Mouse (Mus musculus) MEL (cell line): ENCODE measurements around the gene Ctdsp1.

Source experiments
- CTCF ChIP-seq, 3 experiments: IDR thresholded peaks in 2 of 3; conservative IDR thresholded peaks in 1 of 3; 2 replicates each; pipeline ENCODE4 v1.5.1; 2011 to 2012; ENCODE audit warnings: low read length in 3 of 3, low read depth in 2 of 3, mild to moderate bottlenecking in 2 of 3, improper control_type of control experiment in 1 of 3, inconsistent platforms in 1 of 3, mixed read lengths in 1 of 3, moderate library complexity in 1 of 3; ENCODE audit not compliant: control insufficient read depth in 1 of 3, insufficient read depth in 1 of 3, poor library complexity in 1 of 3, severe bottlenecking in 1 of 3
- E2F4 ChIP-seq: IDR thresholded peaks from 2 replicates; pipeline ENCODE4 v1.6.1; 2011; ENCODE audit warnings: low read depth, low read length, improper control_type of control experiment, borderline replicate concordance
- MAX ChIP-seq: IDR thresholded peaks from 2 replicates; pipeline ENCODE4 v1.6.1; 2011; ENCODE audit warnings: low read length, improper control_type of control experiment
- RCOR1 ChIP-seq: IDR thresholded peaks from 2 replicates; pipeline ENCODE4 v1.6.1; 2012; ENCODE audit warnings: low read depth, mild to moderate bottlenecking, inconsistent platforms, low read length, improper control_type of control experiment
- TCF12 ChIP-seq: IDR thresholded peaks from 2 replicates; pipeline ENCODE4 v1.6.1; 2014; ENCODE audit warnings: low read depth, mild to moderate bottlenecking, inconsistent platforms, low read length, improper control_type of control experiment, moderate library complexity

DNA sequence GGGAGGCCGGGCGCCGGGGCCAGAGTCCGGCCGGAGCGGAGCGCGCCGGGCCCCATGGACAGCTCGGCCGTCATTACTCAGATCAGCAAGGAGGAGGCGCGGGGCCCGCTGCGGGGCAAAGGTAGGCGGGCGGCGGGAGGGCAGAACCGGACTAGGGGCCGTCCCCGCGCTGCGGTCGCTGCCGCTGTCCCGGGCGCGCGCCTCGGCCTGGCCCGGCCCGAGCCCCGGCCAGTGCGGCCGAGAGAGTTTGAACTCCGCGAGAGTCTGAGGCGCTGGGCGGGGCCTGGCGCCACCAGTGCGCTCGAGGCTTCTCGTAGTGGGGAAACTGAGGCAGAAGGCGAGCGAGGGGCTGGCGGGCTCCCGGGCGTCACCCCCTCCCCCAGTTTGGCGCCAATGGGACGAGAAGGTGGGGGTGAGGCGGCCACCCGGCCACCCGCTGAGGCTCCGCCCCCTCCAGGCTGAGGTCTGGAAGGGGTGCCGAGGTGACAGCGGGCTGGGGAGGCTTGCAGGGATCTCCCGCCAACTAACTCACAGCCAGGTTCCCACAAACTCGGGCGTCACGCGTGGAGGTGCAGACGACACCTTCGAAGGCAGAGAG lies 634 bp downstream of the Ctdsp1 start:
- TF ChIP-seq CTCF (IDR thresholded peaks at IDR 0.05 in 2 of 3, conservative IDR thresholded peaks at IDR 0.05 in 1 of 3; ENCODE audit: control insufficient read depth in 1 of 3, insufficient read depth in 1 of 3, low read depth in 2 of 3, low read length in 3 of 3, poor library complexity in 1 of 3, severe bottlenecking in 1 of 3) (no peak), RCOR1 (no peak), E2F4 (peak; percentile 78; the same call in 1 of the 2 replicates), TCF12 (peak; percentile 28; the same call in 1 of the 2 replicates), MAX (no peak)
